Mouse (Mus musculus): Measurements from ENCODE around the gene Egfl6. TPM values are rescaled to one million over a fixed set of nuclear protein-coding genes. Genes with fewer than 3 reads are reported as not detected.

Egfl6 gene
- total and polyA plus RNA-seq, 2 experiments from 2014 or later: 0.64 TPM; not detected in 1

- ATAC-seq (ENCODE audit: insufficient read depth, low read depth): peak; percentile 27
- Histone ChIP-seq H3K4me3 (ENCODE audit: low read depth, low read length) (peak overlapping the region; percentile 78), H3K4me1 (ENCODE audit: control insufficient read depth, insufficient read depth) (no peaks in the 10 kb centered on the region), H3K9me3 (replicated peaks; ENCODE audit: control insufficient read depth, low read length) (no peaks in the 10 kb centered on the region), H3K9ac (replicated peaks; ENCODE audit: low read depth, low read length) (peak overlapping the region; percentile 73), H3K4me2 (ENCODE audit: low read depth, low read length) (peak overlapping the region; percentile 69), H3K27ac (ENCODE audit: low read depth) (peak overlapping the region; percentile 84), H3K36me3 (replicated peaks; ENCODE audit: control insufficient read depth, insufficient read depth, low read length) (0 out of 2 replicates have a peak, but pooled peaks cover 9% of the 10 kb centered on the region), H3K27me3 (ENCODE audit: control insufficient read depth, insufficient read depth, low read length) (no peaks in the 10 kb centered on the region)
- WGBS: 15% methylated on average over 28 of the region's 28 CpGs
- peak; percentile 6 for DNase-seq (ENCODE audit: low spot score)
- TF ChIP-seq EP300 (IDR thresholded peaks at IDR 0.05; ENCODE audit: low read depth) (no peak), CTCF (IDR thresholded peaks at IDR 0.05; ENCODE audit: low read depth) (no peak)
Measured at GRCm38 (mm10) chrX:166478631-166479364, 106.7 kb downstream of the Egfl6 start.

- Histone ChIP-seq H3K36me3 (replicated peaks; ENCODE audit: control insufficient read depth, insufficient read depth, low read length) (0 out of 2 replicates have a peak, but pooled peaks cover 9% of the 10 kb centered on the region), H3K9me3 (replicated peaks; ENCODE audit: control insufficient read depth, low read length) (no peaks in the 10 kb centered on the region), H3K4me1 (ENCODE audit: control insufficient read depth, insufficient read depth) (no peaks in the 10 kb centered on the region), H3K4me2 (ENCODE audit: low read depth, low read length) (0 out of 2 replicates have a peak overlapping the region, but pooled peaks have one; percentile 23), H3K4me3 (ENCODE audit: low read depth, low read length) (peak overlapping the region; percentile 1; the same call in 1 of the 2 replicates), H3K27me3 (ENCODE audit: control insufficient read depth, insufficient read depth, low read length) (no peaks in the 10 kb centered on the region), H3K27ac (ENCODE audit: low read depth) (no peak overlapping the region), H3K9ac (replicated peaks; ENCODE audit: low read depth, low read length) (no peak overlapping the region)
- 60% methylated on average over 6 of the region's 6 CpGs for WGBS
- DNase-seq (ENCODE audit: low spot score) (no peak), ATAC-seq (ENCODE audit: insufficient read depth, low read depth) (no peak)
- no peak for TF ChIP-seq EP300 (IDR thresholded peaks at IDR 0.05; ENCODE audit: low read depth)
- TF ChIP-seq CTCF (IDR thresholded peaks at IDR 0.05; ENCODE audit: low read depth): no peak
Measured at GRCm38 (mm10) chrX:166477393-166477792, 108.1 kb downstream of the Egfl6 start.

Other genes with a start within 250 kb of the Egfl6 start
- gene Trappc2, start 145.1 kb downstream of the Egfl6 start, total RNA-seq (2014; rRNA removed; ENCODE audit: low replicate concordance): 13.5 and 14.6 TPM in 2 replicates
- 38.7 and 42.5 TPM in 2 replicates for gene Trappc2, start 145.1 kb downstream of the Egfl6 start, polyA plus RNA-seq (2015; fragmentation: Nextera tagmentation; extraction: Ambion mirVana)
- gene Ofd1, start 145.0 kb downstream of the Egfl6 start, total RNA-seq (2014; rRNA removed; ENCODE audit: low replicate concordance): 3.6 and 4.7 TPM in 2 replicates
- gene Ofd1, start 145.0 kb downstream of the Egfl6 start, polyA plus RNA-seq (2015; fragmentation: Nextera tagmentation; extraction: Ambion mirVana): 3.9 and 4.5 TPM in 2 replicates
- 17.2 and 28.9 TPM in 2 replicates for gene Rab9, start 105.9 kb downstream of the Egfl6 start, total RNA-seq (2014; rRNA removed; ENCODE audit: low replicate concordance)
- 37.3 and 40.5 TPM in 2 replicates for gene Rab9, start 105.9 kb downstream of the Egfl6 start, polyA plus RNA-seq (2015; fragmentation: Nextera tagmentation; extraction: Ambion mirVana)
- gene Tceanc, start 67.2 kb downstream of the Egfl6 start, total RNA-seq (2014; rRNA removed; ENCODE audit: low replicate concordance): 4.3 and 7.6 TPM in 2 replicates
- gene Tceanc, start 67.2 kb downstream of the Egfl6 start, polyA plus RNA-seq (2015; fragmentation: Nextera tagmentation; extraction: Ambion mirVana): 5.5 and 5.6 TPM in 2 replicates

Measured in heart, postnatal 0 days (tissue).